Mouse (Mus musculus): ENCODE measurements around the gene Fktn. TPM values are rescaled to one million over a fixed set of nuclear protein-coding genes. Genes with fewer than 3 reads are reported as not detected.
"Not testable (repeated sequence)": the region's sequence is repeated elsewhere in the genome, so short reads cannot be mapped to it uniquely, and the experiment has no call there.

The Fktn gene
- polyA plus RNA-seq, 1 experiment: 20.7 TPM

DNA sequence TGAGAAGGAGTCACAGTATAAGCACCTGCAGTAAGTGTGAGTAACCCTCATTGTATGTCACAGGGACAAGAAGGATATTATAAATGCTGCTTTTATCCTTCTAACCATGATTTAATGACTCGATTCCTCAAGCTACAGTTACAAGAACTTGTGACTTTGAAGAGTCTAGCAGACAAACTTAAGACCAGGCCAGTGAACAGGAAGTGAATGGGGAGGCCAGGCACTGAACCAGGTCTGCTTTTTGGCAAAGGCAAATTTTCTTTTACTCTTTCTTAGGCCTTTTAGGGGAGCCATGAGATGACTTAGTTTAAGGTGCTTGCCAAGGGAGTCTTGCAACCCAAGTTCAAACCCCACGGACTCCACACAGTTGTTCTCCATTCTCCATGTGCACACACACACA lies 81.9 kb downstream of the Fktn start:
- Histone ChIP-seq H3K4me3 (replicated peaks; ENCODE audit: insufficient read depth, low read depth, low read length) (no peak overlapping the region), H3K27me3 (ENCODE audit: control insufficient read depth, insufficient read depth, low read length) (no peaks in the 10 kb centered on the region), H3K4me1 (ENCODE audit: control insufficient read depth, insufficient read depth, low read length) (no peaks in the 10 kb centered on the region), H3K27ac (ENCODE audit: insufficient read depth, low read length) (no peak overlapping the region)
- 91% methylated on average over 2 of the region's 2 CpGs for WGBS
- no peak for TF ChIP-seq POLR2A (IDR thresholded peaks at IDR 0.05; ENCODE audit: borderline replicate concordance, insufficient read depth, low read length)
- TF ChIP-seq CTCF (IDR thresholded peaks at IDR 0.05; ENCODE audit: borderline replicate concordance, insufficient read depth, low read depth, low read length): no peak
- no peak for DNase-seq

DNA sequence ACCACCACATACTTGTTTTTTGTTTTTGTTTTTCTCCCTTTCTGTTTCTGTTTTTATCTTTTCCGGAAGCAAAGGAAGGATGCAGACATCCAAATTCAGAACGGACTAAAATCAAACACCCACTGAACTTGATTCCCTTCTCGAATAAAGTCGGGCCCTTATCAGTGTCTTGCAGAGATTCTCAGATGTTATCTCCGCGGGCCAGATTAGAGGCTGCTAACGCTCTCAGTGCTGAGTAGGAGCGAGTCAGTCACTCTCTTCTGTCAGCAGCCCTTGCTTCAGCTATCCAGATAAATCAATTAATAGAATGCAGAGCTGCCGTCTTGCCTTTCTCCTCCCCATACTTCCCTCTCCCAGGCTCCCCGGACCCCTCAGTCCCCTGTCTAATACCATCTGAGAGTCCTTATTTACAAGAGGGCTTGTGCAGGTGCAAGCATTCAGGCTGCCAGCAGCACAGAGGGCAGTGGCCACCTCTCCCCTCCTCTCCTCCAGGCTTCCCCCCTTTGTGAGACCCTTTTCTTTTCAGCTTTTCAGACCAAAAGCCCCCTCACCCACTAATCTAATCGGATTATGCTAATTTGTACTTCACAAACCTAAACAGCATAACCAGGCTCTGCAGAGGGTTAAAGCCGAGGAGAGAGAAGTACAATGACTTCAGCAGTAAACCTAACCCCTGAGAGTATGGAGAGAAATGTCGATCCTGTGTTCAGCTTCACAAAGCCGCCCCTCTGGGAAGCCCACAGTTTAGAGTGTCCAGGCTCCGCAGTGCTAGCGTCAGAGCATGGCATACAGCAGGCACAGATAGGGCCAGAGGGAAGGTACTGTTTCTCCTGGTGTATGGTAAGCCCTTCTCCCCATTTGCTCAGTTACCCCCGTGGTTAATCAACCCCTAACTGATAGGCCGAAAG lies 83.3 kb downstream of the Fktn start:
- DNase-seq: no peak

DNA sequence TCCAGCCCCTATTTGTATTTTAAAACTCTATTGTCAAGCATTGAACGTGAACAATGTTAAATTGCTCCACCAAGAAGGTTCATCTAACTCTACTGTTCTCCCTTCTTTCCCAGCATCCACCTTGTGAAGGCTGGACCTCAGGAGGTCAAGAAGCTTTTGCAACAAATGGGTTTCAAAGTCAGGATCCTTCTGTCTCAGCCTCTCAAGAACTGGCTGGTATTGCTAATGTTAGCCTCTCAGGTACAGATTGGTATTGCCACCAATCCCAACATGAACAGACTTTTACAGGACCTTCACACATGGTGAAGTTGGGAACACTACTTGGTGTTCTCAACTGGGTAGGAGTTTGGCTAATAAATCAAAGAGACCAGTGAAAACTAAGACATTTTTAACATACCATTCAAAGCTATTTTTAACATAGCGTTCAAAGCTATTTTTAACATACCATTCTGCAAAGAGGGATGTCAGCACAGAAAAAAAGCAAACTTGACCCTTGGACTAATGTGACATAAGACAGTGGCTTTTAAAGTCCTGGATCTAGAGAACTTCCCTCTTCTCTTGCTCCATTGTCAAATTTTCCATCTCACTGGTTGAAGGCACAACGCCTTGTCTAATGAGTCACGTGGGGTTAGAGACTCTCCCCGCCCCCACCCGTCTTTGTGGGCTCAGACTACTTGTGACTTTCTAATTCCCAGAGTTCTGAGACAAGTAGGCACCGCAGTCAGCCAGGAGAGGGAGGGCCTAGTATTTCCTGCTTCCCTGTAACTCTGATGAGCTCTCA lies 85.3 kb downstream of the Fktn start:
- Histone ChIP-seq H3K27me3 (ENCODE audit: control insufficient read depth, insufficient read depth, low read length) (no peaks in the 10 kb centered on the region), H3K4me3 (replicated peaks; ENCODE audit: insufficient read depth, low read depth, low read length) (no peak overlapping the region), H3K4me1 (ENCODE audit: control insufficient read depth, insufficient read depth, low read length) (no peaks in the 10 kb centered on the region), H3K27ac (ENCODE audit: insufficient read depth, low read length) (no peak overlapping the region)
- no peak for DNase-seq
- TF ChIP-seq POLR2A (IDR thresholded peaks at IDR 0.05; ENCODE audit: borderline replicate concordance, insufficient read depth, low read length) (no peak), CTCF (IDR thresholded peaks at IDR 0.05; ENCODE audit: borderline replicate concordance, insufficient read depth, low read depth, low read length) (no peak)
- WGBS: 51% methylated on average over 7 of the region's 7 CpGs

More for the DNA sequence above, 83.3 kb downstream of the Fktn start:
- H3K27me3 ChIP-seq (ENCODE audit: control insufficient read depth, insufficient read depth, low read length): no peaks in the 10 kb centered on the region
- TF ChIP-seq POLR2A (IDR thresholded peaks at IDR 0.05; ENCODE audit: borderline replicate concordance, insufficient read depth, low read length) (no peak), CTCF (IDR thresholded peaks at IDR 0.05; ENCODE audit: borderline replicate concordance, insufficient read depth, low read depth, low read length) (no peak)
- H3K4me1 ChIP-seq (ENCODE audit: control insufficient read depth, insufficient read depth, low read length): no peaks in the 10 kb centered on the region
- 23% methylated on average over 18 of the region's 18 CpGs for WGBS
- no peak overlapping the region for H3K27ac ChIP-seq (ENCODE audit: insufficient read depth, low read length)
- no peak overlapping the region for H3K4me3 ChIP-seq (replicated peaks; ENCODE audit: insufficient read depth, low read depth, low read length)

DNA sequence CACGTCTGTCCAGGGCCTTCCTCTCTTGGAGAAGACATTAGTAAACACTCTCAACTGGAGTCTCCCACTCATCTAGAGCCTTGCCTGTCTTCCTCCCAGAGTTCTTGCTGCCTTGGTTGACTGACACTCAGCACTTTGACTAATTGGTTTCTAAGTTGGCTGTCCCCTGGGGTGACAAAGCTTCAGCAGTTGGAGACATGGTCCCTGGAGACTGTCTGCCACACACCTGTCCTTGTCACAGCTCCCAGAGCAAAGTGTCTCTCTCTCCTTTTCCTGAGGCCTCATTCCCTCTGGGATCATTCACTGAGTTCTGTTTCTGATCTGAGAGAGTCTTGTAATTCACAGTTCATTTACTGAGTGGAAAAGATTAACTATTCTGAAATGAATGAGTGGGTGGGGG lies 86.0 kb downstream of the Fktn start:
- no peak for DNase-seq
- Histone ChIP-seq H3K4me1 (ENCODE audit: control insufficient read depth, insufficient read depth, low read length) (no peaks in the 10 kb centered on the region), H3K27ac (ENCODE audit: insufficient read depth, low read length) (no peak overlapping the region), H3K4me3 (replicated peaks; ENCODE audit: insufficient read depth, low read depth, low read length) (no peak overlapping the region), H3K27me3 (ENCODE audit: control insufficient read depth, insufficient read depth, low read length) (no peaks in the 10 kb centered on the region)
- 66% methylated on average over 1 of the region's 1 CpGs for WGBS
- TF ChIP-seq POLR2A (IDR thresholded peaks at IDR 0.05; ENCODE audit: borderline replicate concordance, insufficient read depth, low read length): no peak
- TF ChIP-seq CTCF (IDR thresholded peaks at IDR 0.05; ENCODE audit: borderline replicate concordance, insufficient read depth, low read depth, low read length): no peak

DNA sequence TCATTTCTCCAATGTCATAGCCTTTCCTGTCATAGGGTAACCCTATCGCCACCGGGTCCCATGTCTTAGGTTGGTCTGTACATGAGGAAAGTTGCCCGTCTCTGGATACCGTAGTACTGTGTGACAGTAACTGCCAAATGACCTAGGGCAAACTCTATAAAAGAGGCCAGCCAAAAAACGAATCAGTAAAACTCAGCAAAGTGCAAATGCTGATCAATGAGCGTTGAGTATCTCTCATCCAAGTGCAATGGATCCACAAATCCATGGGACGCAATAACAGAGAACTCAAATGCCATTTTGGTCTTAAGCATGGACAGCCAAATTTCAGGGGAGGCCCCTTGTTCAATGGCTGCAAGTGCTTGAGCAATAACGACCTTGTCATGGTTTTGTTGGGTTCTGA lies 89.9 kb downstream of the Fktn start:
- WGBS: 95% methylated on average over 8 of the region's 8 CpGs
- H3K4me3 ChIP-seq (replicated peaks; ENCODE audit: insufficient read depth, low read depth, low read length); H3K27me3 ChIP-seq (ENCODE audit: control insufficient read depth, insufficient read depth, low read length); H3K4me1 ChIP-seq (ENCODE audit: control insufficient read depth, insufficient read depth, low read length); DNase-seq; H3K27ac ChIP-seq (ENCODE audit: insufficient read depth, low read length): not testable (repeated sequence)

DNA sequence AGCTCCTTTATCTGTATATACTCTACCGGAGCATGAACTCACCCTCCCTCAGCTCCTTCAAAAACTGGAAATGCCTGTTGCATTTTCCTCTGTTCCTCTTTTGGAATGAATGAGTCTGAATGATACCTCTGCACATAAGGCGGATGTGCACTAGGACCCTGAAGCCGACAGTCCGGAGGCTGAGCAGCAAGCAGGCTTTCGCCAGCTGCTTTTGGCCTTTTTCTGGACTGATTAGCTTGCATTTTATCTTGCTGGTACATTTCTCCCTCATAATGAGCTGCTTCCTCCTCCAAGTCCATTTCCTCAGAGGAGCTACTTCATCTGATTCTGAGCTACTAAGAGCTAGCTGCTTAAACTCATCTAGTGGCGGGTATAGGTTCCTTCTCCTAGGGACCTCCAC lies 92.6 kb downstream of the Fktn start:
- H3K27ac ChIP-seq (ENCODE audit: insufficient read depth, low read length); H3K4me1 ChIP-seq (ENCODE audit: control insufficient read depth, insufficient read depth, low read length); H3K4me3 ChIP-seq (replicated peaks; ENCODE audit: insufficient read depth, low read depth, low read length); H3K27me3 ChIP-seq (ENCODE audit: control insufficient read depth, insufficient read depth, low read length); DNase-seq: not testable (repeated sequence)
- WGBS: 70% methylated on average over 6 of the region's 6 CpGs

DNA sequence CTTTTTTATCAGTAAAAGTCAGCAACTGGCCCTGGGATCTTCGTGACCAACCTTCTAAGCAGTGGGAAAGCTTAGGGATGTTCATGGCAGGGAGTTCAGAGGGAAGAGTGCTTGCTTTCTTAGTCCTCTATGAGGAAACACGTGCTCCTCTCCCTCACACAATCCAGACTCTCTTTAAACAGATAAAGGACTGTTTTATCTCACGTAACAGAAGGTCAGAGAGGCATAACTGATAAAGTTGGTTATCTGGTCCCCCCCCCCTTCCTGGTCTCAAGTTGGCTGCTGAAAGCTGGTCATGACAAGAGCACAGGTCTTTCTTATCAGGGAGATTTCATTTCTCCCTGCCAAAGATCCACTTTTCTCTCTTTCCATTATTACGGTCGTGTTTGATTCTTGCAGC lies 104.5 kb downstream of the Fktn start:
- no peak overlapping the region for H3K27ac ChIP-seq (ENCODE audit: insufficient read depth, low read length)
- 68% methylated on average over 5 of the region's 5 CpGs for WGBS
- H3K4me3 ChIP-seq (replicated peaks; ENCODE audit: insufficient read depth, low read depth, low read length): no peak overlapping the region
- no peaks in the 10 kb centered on the region for H3K4me1 ChIP-seq (ENCODE audit: control insufficient read depth, insufficient read depth, low read length)
- DNase-seq: no peak
- TF ChIP-seq POLR2A (IDR thresholded peaks at IDR 0.05; ENCODE audit: borderline replicate concordance, insufficient read depth, low read length): no peak
- TF ChIP-seq CTCF (IDR thresholded peaks at IDR 0.05; ENCODE audit: borderline replicate concordance, insufficient read depth, low read depth, low read length): no peak
- no peaks in the 10 kb centered on the region for H3K27me3 ChIP-seq (ENCODE audit: control insufficient read depth, insufficient read depth, low read length)

DNA sequence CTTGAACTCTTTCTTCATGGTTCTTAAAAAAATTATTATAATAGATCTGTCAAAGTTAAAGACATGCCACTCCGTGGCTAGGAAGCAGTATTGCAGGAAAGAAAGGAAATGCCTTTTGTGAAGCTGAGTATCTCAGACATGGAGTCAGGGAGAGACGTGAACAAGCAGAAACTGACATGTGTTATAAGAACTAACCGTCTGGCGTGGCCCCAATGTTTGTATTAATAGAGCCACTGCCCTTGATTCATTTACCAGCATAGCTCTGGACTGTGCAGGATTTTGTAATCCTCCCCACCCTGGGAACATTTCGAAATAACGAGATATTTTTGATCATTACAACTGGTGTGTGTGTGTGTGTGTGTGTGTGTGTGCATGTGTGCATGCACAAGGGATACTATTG lies 109.9 kb downstream of the Fktn start:
- no peak overlapping the region for H3K4me3 ChIP-seq (replicated peaks; ENCODE audit: insufficient read depth, low read depth, low read length)
- WGBS: 53% methylated on average over 6 of the region's 6 CpGs
- H3K27me3 ChIP-seq (ENCODE audit: control insufficient read depth, insufficient read depth, low read length): no peaks in the 10 kb centered on the region
- no peak for DNase-seq
- no peak for TF ChIP-seq POLR2A (IDR thresholded peaks at IDR 0.05; ENCODE audit: borderline replicate concordance, insufficient read depth, low read length)
- no peak for TF ChIP-seq CTCF (IDR thresholded peaks at IDR 0.05; ENCODE audit: borderline replicate concordance, insufficient read depth, low read depth, low read length)
- no peak overlapping the region for H3K27ac ChIP-seq (ENCODE audit: insufficient read depth, low read length)
- no peaks in the 10 kb centered on the region for H3K4me1 ChIP-seq (ENCODE audit: control insufficient read depth, insufficient read depth, low read length)

Measured in cerebellum, adult 2 months (tissue).